Mouse (Mus musculus): ENCODE measurements around the gene 5730455P16Rik.

DNA sequence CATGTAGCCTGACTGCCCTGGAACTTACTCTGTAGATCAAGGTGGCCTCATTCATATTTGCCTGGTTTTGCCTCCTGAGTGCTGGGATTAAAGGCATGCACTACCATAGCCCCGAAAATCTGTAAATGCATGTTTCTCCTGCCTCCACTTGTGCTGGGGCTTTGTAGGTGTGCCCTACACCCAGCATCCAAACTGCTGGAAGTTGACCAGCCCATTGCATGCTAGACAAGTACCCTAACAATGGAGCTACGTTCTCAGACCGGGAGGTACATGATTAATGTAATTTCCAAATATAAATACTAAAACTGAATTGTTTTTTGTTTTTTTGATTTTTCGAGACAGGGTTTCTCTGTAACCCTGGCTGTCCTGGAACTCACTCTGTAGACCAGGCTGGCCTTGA lies 7.2 kb upstream of the 5730455P16Rik start:
- no peak for TF ChIP-seq CTCF (IDR thresholded peaks at IDR 0.05; ENCODE audit: low read depth, low read length)
- no peak for TF ChIP-seq EP300 (IDR thresholded peaks at IDR 0.05; ENCODE audit: insufficient read depth, low read depth, low read length)
